Mouse (Mus musculus) embryonic stem cell, embryonic (primary cell): Measurements from ENCODE around the gene Ccnb1ip1.

Experiments
- CTCF ChIA-PET, 4 experiments: fragments of 300-600 bp in 2 of 4; fragments of 350-600 bp in 2 of 4; sonication (Branson Sonifier 250); formaldehyde crosslinking; loops; one replicate each; lab custom pipeline; 2022; ENCODE audit warnings: inconsistent platforms in 2 of 4; lab: Charles Lee
- POLR2A ChIA-PET, 4 experiments: fragments of 300-600 bp in 2 of 4; fragments of 350-600 bp in 2 of 4; sonication (Branson Sonifier 250); formaldehyde crosslinking; loops; one replicate each; lab custom pipeline; 2022; ENCODE audit warnings: antibody characterized with exemption in 4 of 4, inconsistent platforms in 1 of 4; lab: Charles Lee

The Ccnb1ip1 gene

DNA sequence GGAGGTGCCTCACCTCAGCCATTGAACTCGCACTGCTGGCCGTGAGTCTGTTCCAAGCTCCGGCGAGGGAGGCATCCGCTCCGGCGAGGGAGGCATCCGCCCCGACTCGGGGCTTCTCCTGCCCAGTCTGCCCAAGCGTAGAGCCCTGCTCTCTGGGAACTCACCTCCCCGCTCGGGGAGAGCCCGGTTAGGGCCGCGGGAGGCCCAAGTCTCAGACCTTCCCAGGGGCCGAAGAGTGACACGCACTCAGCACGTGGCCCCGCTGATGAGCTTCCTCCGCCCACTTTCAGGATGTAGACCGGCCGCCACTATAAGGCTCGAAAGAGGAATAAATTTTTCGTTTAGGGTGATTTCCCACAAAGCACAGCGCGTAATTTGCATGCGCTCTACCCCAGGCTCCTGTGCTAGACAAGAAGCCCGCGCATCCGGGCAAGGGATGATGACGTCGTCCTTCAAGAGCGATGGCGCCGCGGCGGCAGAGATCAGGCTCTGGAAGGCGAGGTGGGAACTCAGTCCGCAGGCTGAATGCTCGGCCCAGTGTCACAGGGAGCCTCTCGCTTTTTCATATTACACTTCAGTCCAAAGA lies at the start of gene Ccnb1ip1, which contains the start of gene Parp2:
Ccnb1ip1 (minus strand) TSS at position 246 of the 586 bp plus-strand sequence.
Parp2 (plus strand) TSS at position 355 of the 586 bp plus-strand sequence.
- CTCF ChIA-PET = interaction anchor here in 2 of 4 experiments (1.4 to 1.7 kb wide), 4 partner anchors 9 to 257 kb away, joined by 4 read pairs; no protein-coding TSS in a partner anchor
- POLR2A ChIA-PET = interaction anchor here (0.6 to 3.4 kb wide), 54 partner anchors 9 to 1024 kb away, joined by 3 to 21 read pairs (median 4); partner anchors contain the start of genes Pip4p1 (in 4 of the 4), Pnp (in 4 of the 4), Apex1 (in 2 of the 4) and Osgep (in 2 of the 4)

GRCm38 (mm10) chr14:50855788-50856187 lies 48.3 kb upstream of the Ccnb1ip1 start:
- CTCF ChIA-PET = interaction anchor here in 1 of 4 experiments (1.1 kb wide), 1 partner anchor 118 kb away, joined by 4 read pairs; no protein-coding TSS in a partner anchor

DNA sequence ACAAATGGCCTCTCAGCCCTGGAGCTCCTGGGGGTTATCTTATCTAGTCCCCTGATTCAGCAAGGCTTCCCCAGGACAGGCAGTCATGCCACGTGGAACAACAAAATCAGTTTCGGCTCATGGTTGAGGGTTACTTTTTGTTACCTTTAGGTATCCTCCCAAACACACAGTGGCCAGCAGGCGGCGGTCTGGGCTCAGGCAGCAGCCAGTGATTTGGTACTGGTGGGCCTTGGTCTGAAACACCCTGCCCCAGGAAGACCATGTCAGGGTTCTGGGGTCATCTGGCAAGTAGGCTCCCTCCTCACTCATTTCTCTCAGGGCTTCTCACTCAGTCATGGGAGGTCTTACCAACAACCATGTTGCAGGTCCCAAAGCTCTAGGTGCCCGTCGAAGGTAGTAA lies 29.7 kb upstream of the Ccnb1ip1 start:
- ChIA-PET CTCF (interaction anchor here in 2 of 4 experiments (1.3 to 1.6 kb wide), 3 partner anchors 18 to 227 kb away, joined by 3 read pairs; no protein-coding TSS in a partner anchor), POLR2A (interaction anchor here in 1 of 4 experiments (1.0 kb wide), 2 partner anchors 67 to 87 kb away, joined by 3 to 4 read pairs; no protein-coding TSS in a partner anchor)

More at GRCm38 (mm10) chr14:50855788-50856187, 48.3 kb upstream of the Ccnb1ip1 start:
- POLR2A ChIA-PET = interaction anchor here in 3 of 4 experiments (0.6 to 2.0 kb wide), 11 partner anchors 11 to 210 kb away, joined by 3 to 12 read pairs (median 3); partner anchors contain the start of genes Ccnb1ip1 (in 1 of the 3) and Parp2 (in 1 of the 3)

DNA sequence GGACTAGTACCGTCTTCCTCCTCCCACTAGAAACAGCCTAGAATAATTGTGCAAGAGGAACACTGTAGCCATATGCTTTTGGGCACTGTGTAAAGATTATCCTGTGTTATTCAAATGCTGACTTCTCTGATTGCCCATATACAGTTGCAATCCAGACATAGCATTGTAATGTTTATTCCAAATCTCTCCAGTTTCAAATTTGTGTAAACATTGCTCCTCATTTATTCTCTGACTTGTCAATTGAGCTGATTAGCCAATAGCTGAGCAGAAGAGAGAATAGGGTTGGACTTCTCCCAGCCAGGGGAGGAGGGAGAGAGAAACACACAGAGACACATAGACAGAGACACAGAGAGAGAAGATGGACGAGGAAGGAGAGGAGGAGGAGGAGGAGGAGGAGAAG lies 26.9 kb upstream of the Ccnb1ip1 start:
- CTCF ChIA-PET = interaction anchor here in 2 of 4 experiments (1.0 to 1.8 kb wide), 2 partner anchors 36 to 229 kb away, joined by 3 to 5 read pairs; partner anchors contain the start of gene Tep1 (in 1 of the 2)
- POLR2A ChIA-PET = interaction anchor here in 2 of 4 experiments (1.0 to 1.6 kb wide), 4 partner anchors 10 to 97 kb away, joined by 3 to 4 read pairs (median 3); partner anchors contain the start of genes Ccnb1ip1 (in 1 of the 2), Parp2 (in 1 of the 2), Pip4p1 (in 1 of the 2) and Pnp (in 1 of the 2)

GRCm38 (mm10) chr14:50833964-50834363 lies 26.4 kb upstream of the Ccnb1ip1 start:
- CTCF ChIA-PET = interaction anchor here in 1 of 4 experiments (1.0 kb wide), 1 partner anchor 36 kb away, joined by 3 read pairs; the partner anchor contains the start of gene Tep1
- POLR2A ChIA-PET = interaction anchor here in 2 of 4 experiments (1.0 to 1.6 kb wide), 4 partner anchors 11 to 97 kb away, joined by 3 to 4 read pairs (median 3); partner anchors contain the start of genes Ccnb1ip1 (in 1 of the 2), Parp2 (in 1 of the 2), Pip4p1 (in 1 of the 2) and Pnp (in 1 of the 2)

DNA sequence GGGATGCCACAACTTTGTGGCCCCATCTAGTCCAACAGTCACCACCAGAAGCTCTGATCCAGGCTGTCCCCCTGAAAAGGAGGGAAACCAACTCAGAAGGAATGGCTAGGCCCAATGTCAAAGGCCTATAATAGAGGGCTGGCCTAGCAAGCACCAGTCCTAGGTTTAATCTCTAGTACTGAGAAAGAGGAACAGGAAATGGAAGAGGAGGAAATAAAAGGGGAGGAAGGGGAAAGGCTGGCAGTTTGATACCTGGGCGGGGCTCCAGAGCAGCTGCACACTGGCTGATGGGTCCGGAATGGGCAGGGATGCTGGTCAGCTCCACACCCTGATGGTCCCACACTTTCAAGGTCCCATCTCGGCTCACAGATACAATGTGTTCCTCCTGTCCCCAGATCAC lies 22.3 kb upstream of the Ccnb1ip1 start:
- CTCF ChIA-PET = interaction anchor here in 1 of 4 experiments (0.6 kb wide), 1 partner anchor 30 kb away, joined by 3 read pairs; no protein-coding TSS in a partner anchor

GRCm38 (mm10) chr14:50826579-50826978 lies 19.0 kb upstream of the Ccnb1ip1 start:
- POLR2A ChIA-PET = no interaction called here
- CTCF ChIA-PET = no interaction called here

More for the DNA sequence above, 22.3 kb upstream of the Ccnb1ip1 start:
- POLR2A ChIA-PET = interaction anchor here in 2 of 4 experiments (0.7 to 1.6 kb wide), 4 partner anchors 15 to 61 kb away, joined by 3 to 12 read pairs (median 4); partner anchors contain the start of genes Ccnb1ip1 (in 1 of the 2) and Parp2 (in 1 of the 2)

DNA sequence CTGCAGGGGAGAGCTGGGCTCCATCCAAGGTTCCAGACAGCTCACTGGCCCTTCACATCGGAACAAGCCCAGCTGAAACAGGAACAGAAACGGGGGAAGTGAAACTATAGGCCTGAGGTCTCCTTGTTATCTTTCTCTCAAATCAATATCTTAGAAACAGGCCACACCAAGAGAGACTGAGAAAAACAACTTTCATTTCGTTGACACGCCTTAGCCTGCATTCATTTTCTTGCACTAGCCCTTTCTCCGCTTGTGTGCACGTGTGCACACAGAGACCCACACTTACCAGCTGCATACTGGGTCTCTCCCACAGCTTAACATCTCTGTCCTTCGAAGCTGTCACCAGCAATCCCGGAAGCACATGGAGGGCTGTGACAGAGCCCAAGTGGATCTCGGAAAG lies 16.7 kb upstream of the Ccnb1ip1 start:
- POLR2A ChIA-PET = interaction anchor here in 1 of 4 experiments (0.8 to 0.9 kb wide), 2 partner anchors 10 to 16 kb away, joined by 3 read pairs; partner anchors contain the start of genes Ccnb1ip1 and Parp2
- CTCF ChIA-PET = no interaction called here

GRCm38 (mm10) chr14:50823240-50823639 lies 15.7 kb upstream of the Ccnb1ip1 start:
- CTCF ChIA-PET = no interaction called here
- POLR2A ChIA-PET = no interaction called here

DNA sequence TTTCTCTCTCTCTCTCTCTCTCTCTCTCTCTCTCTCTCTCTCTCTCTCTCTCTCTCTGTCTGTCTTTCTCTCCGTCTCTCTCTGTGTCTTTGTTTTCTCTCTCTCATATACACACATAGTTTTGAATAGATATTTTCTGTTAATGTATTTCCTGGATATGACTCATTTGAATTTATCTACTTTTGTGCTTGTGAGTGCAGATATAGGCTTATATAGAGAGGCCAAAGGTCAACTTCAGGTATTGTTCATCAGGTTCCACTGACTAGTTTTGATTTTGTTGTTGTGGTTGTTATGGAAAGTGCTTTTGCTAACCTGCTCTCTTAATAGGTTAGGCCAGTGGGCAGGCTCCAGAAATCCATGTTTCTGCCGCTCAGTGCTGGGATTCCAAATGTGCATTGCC lies 5.5 kb upstream of the Ccnb1ip1 start:
- ChIA-PET CTCF (no interaction called here), POLR2A (no interaction called here)

DNA sequence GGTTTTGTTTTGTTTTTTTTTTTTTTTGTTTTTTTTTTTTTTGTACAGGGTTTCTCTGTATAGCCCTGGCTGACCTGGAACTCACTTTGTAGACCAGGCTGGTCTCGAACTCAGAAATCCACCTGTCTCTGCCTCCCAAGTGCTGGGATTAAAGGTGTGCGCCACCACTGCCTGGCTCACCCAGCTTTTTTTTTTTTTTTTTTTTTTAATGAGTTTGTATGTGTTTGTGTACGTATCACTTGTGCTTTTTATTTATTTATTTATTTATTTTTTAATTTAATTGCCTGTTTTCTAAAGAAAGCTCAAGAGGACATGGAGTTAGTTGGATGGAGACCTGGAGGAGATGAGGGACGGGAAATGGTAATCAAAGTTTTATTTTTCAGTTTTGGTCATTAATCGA lies 1.1 kb downstream of the Ccnb1ip1 start:
- ChIA-PET POLR2A (interaction anchor here (0.6 to 3.4 kb wide), 31 partner anchors 10 to 1023 kb away, joined by 3 to 21 read pairs (median 4); partner anchors contain the start of genes Pip4p1 (in 3 of the 4), Pnp (in 3 of the 4), Ang (in 1 of the 4) and Apex1 (in 1 of the 4)), CTCF (interaction anchor here in 3 of 4 experiments (0.6 to 1.7 kb wide), 5 partner anchors 8 to 259 kb away, joined by 4 to 11 read pairs (median 4); no protein-coding TSS in a partner anchor)

DNA sequence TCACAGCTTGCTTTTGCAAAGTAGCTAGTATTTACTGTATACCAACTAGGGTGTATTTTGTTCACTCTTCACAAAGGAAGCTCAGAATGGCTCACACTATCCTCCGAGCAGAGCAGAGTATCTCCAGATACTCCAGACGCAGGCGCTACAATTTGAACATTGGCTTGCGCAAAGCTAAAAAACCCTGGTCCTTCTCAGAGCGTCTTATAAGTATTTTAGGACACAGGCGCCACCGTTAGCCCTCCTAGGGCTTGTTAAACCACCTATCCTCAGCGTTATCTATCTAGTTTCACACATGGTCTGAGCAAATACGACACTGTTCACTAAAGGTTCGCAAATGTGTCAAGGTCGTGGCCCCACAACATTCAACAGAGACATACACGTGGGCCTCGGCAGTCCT lies 2.8 kb downstream of the Ccnb1ip1 start:
- POLR2A ChIA-PET = interaction anchor here in 2 of 4 experiments (0.9 to 2.2 kb wide), 10 partner anchors 19 to 284 kb away, joined by 3 to 8 read pairs (median 4); partner anchors contain the start of genes Pnp (in 2 of the 2), Apex1 (in 1 of the 2), Osgep (in 1 of the 2) and Pip4p1 (in 1 of the 2)
- CTCF ChIA-PET = interaction anchor here in 3 of 4 experiments (0.5 to 1.8 kb wide), 5 partner anchors 19 to 261 kb away, joined by 3 to 5 read pairs (median 3); partner anchors contain the start of gene Ttc5 (in 2 of the 3)

- POLR2A ChIA-PET = interaction anchor here in 2 of 4 experiments (0.6 to 2.2 kb wide), 7 partner anchors 29 to 286 kb away, joined by 3 to 8 read pairs (median 4); partner anchors contain the start of genes Pnp (in 2 of the 2), Apex1 (in 1 of the 2), Osgep (in 1 of the 2) and Pip4p1 (in 1 of the 2)
- CTCF ChIA-PET = interaction anchor here in 2 of 4 experiments (1.3 to 1.8 kb wide), 2 partner anchors 18 to 261 kb away, joined by 4 to 5 read pairs; partner anchors contain the start of gene Ttc5 (in 1 of the 2)
These were observed 4.5 kb downstream of the Ccnb1ip1 start for GRCm38 (mm10) chr14:50802843-50803562.

- POLR2A ChIA-PET = interaction anchor here in 2 of 4 experiments (0.6 to 1.4 kb wide), 4 partner anchors 68 to 287 kb away, joined by 3 to 4 read pairs (median 4); partner anchors contain the start of genes Pip4p1 (in 1 of the 2), Pnp (in 1 of the 2) and Tep1 (in 1 of the 2)
- CTCF ChIA-PET = interaction anchor here in 1 of 4 experiments (0.7 kb wide), 1 partner anchor 286 kb away, joined by 3 read pairs; no protein-coding TSS in a partner anchor
These were observed 5.1 kb downstream of the Ccnb1ip1 start for GRCm38 (mm10) chr14:50802441-50802840.

DNA sequence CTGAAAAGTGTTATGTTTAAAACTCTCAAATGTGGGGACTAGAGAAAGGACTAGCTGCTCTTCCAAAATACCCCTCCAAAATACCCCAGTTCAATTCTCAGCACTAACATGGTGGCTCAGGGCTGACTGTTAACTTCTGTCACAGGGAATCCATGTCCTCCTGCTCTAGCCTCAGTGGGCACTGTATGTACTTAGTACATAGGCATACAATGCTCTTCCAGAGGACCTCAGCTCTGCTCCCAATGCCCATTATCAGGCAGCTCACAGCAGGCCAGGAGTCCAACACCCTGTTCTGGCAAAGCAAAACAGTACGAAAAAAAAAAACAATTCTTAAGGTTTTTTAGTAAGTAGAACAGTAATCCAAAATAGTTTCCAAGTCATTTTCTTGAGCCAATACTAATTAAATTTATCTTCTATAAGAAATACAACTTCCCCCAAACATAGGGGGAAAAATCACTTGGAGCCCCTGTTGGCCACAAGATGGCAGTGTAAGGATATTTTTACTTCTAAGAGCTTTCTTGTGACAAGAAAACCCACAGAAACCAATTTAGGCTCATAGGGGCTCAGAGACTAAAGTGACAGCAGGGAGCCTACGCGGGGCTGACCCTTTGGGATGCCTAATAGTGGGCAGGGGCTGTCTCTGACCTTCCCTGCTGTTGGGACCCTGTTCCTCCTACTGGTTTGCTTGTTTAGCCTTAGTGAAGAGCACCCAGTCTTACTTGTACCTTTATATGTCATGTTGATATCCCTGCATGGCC lies 7.9 kb downstream of the Ccnb1ip1 start:
- ChIA-PET CTCF (interaction anchor here (0.5 to 2.0 kb wide), 27 partner anchors 8 to 1646 kb away, joined by 3 to 17 read pairs (median 3); partner anchors contain the start of genes Ttc5 (in 2 of the 4) and Rnase12 (in 1 of the 4)), POLR2A (interaction anchor here in 3 of 4 experiments (0.5 to 2.1 kb wide), 10 partner anchors 8 to 1325 kb away, joined by 3 to 5 read pairs (median 4); partner anchors contain the start of genes Ccnb1ip1 (in 1 of the 3), Parp2 (in 1 of the 3), Pnp (in 1 of the 3) and Rnase12 (in 1 of the 3))

- POLR2A ChIA-PET = interaction anchor here in 3 of 4 experiments (1.0 to 2.1 kb wide), 4 partner anchors 9 to 13 kb away, joined by 3 to 5 read pairs (median 4); partner anchors contain the start of genes Ccnb1ip1 (in 1 of the 3), Parp2 (in 1 of the 3) and Ttc5 (in 1 of the 3)
- CTCF ChIA-PET = interaction anchor here in 2 of 4 experiments (0.7 to 1.8 kb wide), 5 partner anchors 9 to 300 kb away, joined by 3 to 6 read pairs (median 3); partner anchors contain the start of genes Ccnb1ip1 (in 1 of the 2), Parp2 (in 1 of the 2) and Ttc5 (in 1 of the 2)
These were observed 9.0 kb downstream of the Ccnb1ip1 start for GRCm38 (mm10) chr14:50798512-50798911.
